Mouse (Mus musculus) liver, embryonic 14.5 days (tissue): ENCODE results near the gene Bspry. TPM values are rescaled to one million over a fixed set of nuclear protein-coding genes. Genes with fewer than 3 reads are reported as not detected.
A peak's percentile ranks its signal among the peaks of the same experiment; 100 is the strongest.

ENCODE experiments used
- ATAC-seq: fragments of 200-750 bp; cut with Nextera tagmentation; 2 replicates; pipeline ENCODE4 v1.8.0; 2017; ENCODE audit warnings: moderate number of reproducible peaks, mild to moderate bottlenecking, moderate library complexity; ENCODE audit not compliant: insufficient read depth
- DNase-seq, 3 experiments: peaks; one replicate each; pipeline ENCODE4 v3.0.0-alpha.2; 2012 to 2013; ENCODE audit warnings: low read depth in 3 of 3, low spot score in 3 of 3
- H3K27ac ChIP-seq: fragments of 300-500 bp; sonication (generic); 2 replicates; pipeline ENCODE4 v1.5.1; 2014; ENCODE audit warnings: moderate library complexity, mild to moderate bottlenecking, control low read depth, inconsistent platforms
- H3K27me3 ChIP-seq: fragments of 300-500 bp; sonication (generic); 2 replicates; pipeline ENCODE4 v1.6.1; 2014; ENCODE audit warnings: mild to moderate bottlenecking, low read length, moderate library complexity; ENCODE audit not compliant: control insufficient read depth, insufficient read depth
- H3K36me3 ChIP-seq: fragments of 300-500 bp; sonication (generic); replicated peaks from 2 replicates; pipeline ENCODE4 v1.6.1; 2014; ENCODE audit warnings: low read depth; ENCODE audit not compliant: control insufficient read depth, insufficient read depth
- H3K4me1 ChIP-seq, 2 experiments: fragments of 200-500 bp in 1 of 2; fragments of 300-500 bp in 1 of 2; sonication (generic) in 1 of 2; replicated peaks; 2 replicates each; pipeline ENCODE4 v1.6.1; 2012 to 2014; ENCODE audit warnings: antibody characterized with exemption in 1 of 2, inconsistent platforms in 1 of 2, low read length in 1 of 2; ENCODE audit not compliant: control insufficient read depth in 2 of 2, insufficient read depth in 2 of 2
- H3K4me2 ChIP-seq: fragments of 300-500 bp; sonication (generic); 2 replicates; pipeline ENCODE4 v1.6.1; 2014; ENCODE audit warnings: low read depth, mild to moderate bottlenecking, control low read depth, moderate library complexity
- H3K4me3 ChIP-seq, 2 experiments: fragments of 200-500 bp in 1 of 2; fragments of 300-500 bp in 1 of 2; sonication (generic) in 1 of 2; 2 replicates each; pipeline ENCODE4 v1.5.1; 2012 to 2014; ENCODE audit warnings: low read depth in 2 of 2, low read length in 2 of 2, mild to moderate bottlenecking in 2 of 2, control low read depth in 1 of 2, inconsistent platforms in 1 of 2, moderate library complexity in 1 of 2; ENCODE audit not compliant: insufficient read depth in 1 of 2
- H3K9ac ChIP-seq: fragments of 300-500 bp; sonication (generic); replicated peaks from 2 replicates; pipeline ENCODE4 v1.6.1; 2014; ENCODE audit warnings: mild to moderate bottlenecking, control low read depth, moderate library complexity
- H3K9me3 ChIP-seq: fragments of 300-500 bp; sonication (generic); 2 replicates; pipeline ENCODE4 v1.6.1; 2016; ENCODE audit warnings: low read length, mixed read lengths; ENCODE audit not compliant: control insufficient read depth
- CTCF ChIP-seq: IDR thresholded peaks from 2 replicates; pipeline ENCODE4 v1.5.1; 2016; ENCODE audit warnings: antibody characterized with exemption, low read depth, control low read depth
- EP300 ChIP-seq: IDR thresholded peaks from 2 replicates; pipeline ENCODE4 v1.6.1; 2016; ENCODE audit warnings: antibody characterized with exemption, low read depth
- WGBS: fragments of 180-500 bp; shearing (Covaris S2); extraction: QIAGEN DNeasy Blood & Tissue Kit; methylation state at CpG from one replicate; pipeline ENCODE4 v1.1.7; 2014; ENCODE audit not compliant: insufficient replicate concordance; 5-methylcytosine and 5-hydroxymethylcytosine counted together
- polyA plus RNA-seq, 2 experiments: library from polyadenylated mRNA; depleted of rRNA in 1 of 2; stranded (reverse) in 1 of 2; unstranded in 1 of 2; fragments of >200 nt; fragmentation: Nextera tagmentation in 1 of 2; extraction: Ambion mirVana in 1 of 2; gene quantifications; 2 replicates each; pipeline versions ENCODE4 v1.2.1 to v1.2.3; 2012 to 2014

The Bspry gene
- polyA plus RNA-seq, 2 experiments, result 0.17 to 0.19 TPM

DNA sequence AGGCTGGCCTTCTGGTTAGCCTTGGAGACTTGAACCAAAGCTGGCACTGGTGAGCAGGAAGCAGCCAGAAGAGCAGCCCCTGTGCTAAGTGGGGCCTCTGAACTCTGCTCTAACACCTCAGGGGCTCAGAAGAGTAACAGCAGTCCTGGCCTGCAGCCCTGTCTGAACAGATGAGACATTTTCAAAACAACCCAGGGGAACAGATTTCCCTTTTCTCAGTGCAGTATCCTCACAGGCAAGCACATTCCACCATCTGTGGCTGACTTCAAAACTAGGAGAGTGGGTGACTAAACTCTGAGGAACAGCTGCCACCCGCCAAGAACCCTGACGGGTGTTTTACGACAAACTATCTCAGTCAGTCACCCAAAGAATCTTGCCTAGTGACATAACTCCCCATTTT, 20.8 kb upstream of the Bspry start:
- Histone ChIP-seq H3K9ac (no peak overlapping the region), H3K9me3 (no peaks in the 10 kb centered on the region), H3K27me3 (no peaks in the 10 kb centered on the region), H3K4me3 (no peak overlapping the region), H3K4me1 (no peaks in the 10 kb centered on the region), H3K36me3 (no peaks in the 10 kb centered on the region), H3K4me2 (no peak overlapping the region), H3K27ac (no peak overlapping the region)
- DNase-seq (no peak), ATAC-seq (no peak)
- WGBS, result 89% methylated on average over 3 of the region's 3 CpGs
- TF ChIP-seq EP300, result no peak
- no peak for TF ChIP-seq CTCF

DNA sequence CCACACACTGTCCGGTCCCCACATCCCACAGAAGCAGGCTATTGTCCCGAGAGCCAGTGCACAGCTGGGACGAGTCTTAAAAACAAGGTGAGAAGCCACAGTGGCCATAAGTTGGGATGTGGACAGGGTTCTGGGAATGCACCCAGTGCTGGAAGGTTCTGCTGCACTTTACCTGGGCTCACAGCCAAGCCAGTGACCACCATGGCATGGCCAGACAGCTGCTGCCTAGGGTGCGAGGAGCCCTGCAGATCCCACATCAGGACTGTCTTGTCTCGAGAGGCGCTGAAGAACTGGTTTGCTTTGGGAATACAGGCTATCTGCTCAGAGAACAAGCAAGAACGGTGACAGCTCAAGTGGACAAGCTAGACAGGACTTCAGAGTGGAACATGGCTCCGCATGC, 19.5 kb upstream of the Bspry start:
- no peak overlapping the region for H3K4me3 ChIP-seq
- DNase-seq, result no peak
- TF ChIP-seq CTCF (no peak), EP300 (no peak)
- H3K4me2 ChIP-seq, result no peak overlapping the region
- no peaks in the 10 kb centered on the region for H3K4me1 ChIP-seq
- 71% methylated on average over 8 of the region's 8 CpGs for WGBS
- H3K27me3 ChIP-seq, result no peaks in the 10 kb centered on the region
- ATAC-seq, result no peak
- no peak overlapping the region for H3K9ac ChIP-seq
- no peak overlapping the region for H3K27ac ChIP-seq
- no peaks in the 10 kb centered on the region for H3K36me3 ChIP-seq
- H3K9me3 ChIP-seq, result no peaks in the 10 kb centered on the region

- ATAC-seq, result no peak
- H3K4me1 ChIP-seq, result no peaks in the 10 kb centered on the region
Measured at GRCm38 (mm10) chr4:62463124-62463523, 16.7 kb upstream of the Bspry start.

GRCm38 (mm10) chr4:62468158-62468557, 11.7 kb upstream of the Bspry start:
- Histone ChIP-seq H3K27ac (no peak overlapping the region), H3K9me3 (no peaks in the 10 kb centered on the region), H3K36me3 (no peaks in the 10 kb centered on the region), H3K4me2 (no peak overlapping the region), H3K27me3 (no peaks in the 10 kb centered on the region), H3K9ac (no peak overlapping the region), H3K4me1 (peaks cover 4 to 5% of the 10 kb centered on the region in 2 experiments; a peak in 3 of 4 replicates), H3K4me3 (no peak overlapping the region)
- ATAC-seq (no peak), DNase-seq (no peak)
- WGBS, result 59% methylated on average over 1 of the region's 1 CpGs
- TF ChIP-seq EP300, result no peak
- TF ChIP-seq CTCF, result peak; percentile 35; the same call in 1 of the 2 replicates

More at GRCm38 (mm10) chr4:62463124-62463523, 16.7 kb upstream of the Bspry start:
- Histone ChIP-seq H3K4me3 (no peak overlapping the region), H3K27me3 (no peaks in the 10 kb centered on the region), H3K27ac (no peak overlapping the region), H3K4me2 (no peak overlapping the region), H3K36me3 (no peaks in the 10 kb centered on the region), H3K9ac (no peak overlapping the region), H3K9me3 (no peaks in the 10 kb centered on the region)
- WGBS, result 70% methylated on average over 2 of the region's 2 CpGs
- no peak for DNase-seq
- TF ChIP-seq EP300 (no peak), CTCF (no peak)

GRCm38 (mm10) chr4:62470598-62471051, 9.2 kb upstream of the Bspry start, which contains the start of gene Wdr31:
Wdr31 (minus strand) TSS chr4:62470896.
- ATAC-seq (peak; percentile 91), DNase-seq (peak; percentile 60 to 67 (median 64))
- Histone ChIP-seq H3K4me1 (peaks cover 5 to 7% of the 10 kb centered on the region in 2 experiments; a peak in 3 of 4 replicates), H3K4me3 (peak within 1 kb of the TSS; percentile 67 to 86), H3K4me2 (peak within 1 kb of the TSS; percentile 90), H3K27ac (no peak within 1 kb of the TSS), H3K9me3 (no peaks in the 10 kb centered on the region), H3K27me3 (no peaks in the 10 kb centered on the region), H3K36me3 (no peaks in the 10 kb centered on the region), H3K9ac (peak within 1 kb of the TSS; percentile 58)
- 1% methylated on average over 30 of the region's 30 CpGs for WGBS
- TF ChIP-seq EP300, result no peak
- no peak for TF ChIP-seq CTCF
